Mouse (Mus musculus) C3H10T1/2 (cell line): ENCODE data around the gene Trim59. TPM values are rescaled to one million over a fixed set of nuclear protein-coding genes. Genes with fewer than 3 reads are reported as not detected.

Source experiments
- polyA plus RNA-seq, 2 experiments: library from polyadenylated mRNA; unstranded; fragments of >200 nt; fragmentation: generic; extraction: Trizol; gene quantifications; one replicate each; pipeline ENCODE4 v1.2.1; 2012; ENCODE audit warnings: missing spikeins in 2 of 2

The Trim59 gene
- 10 to 100 TPM in 1 of 2 experiments, 1 to 10 TPM in 1; 1.1 to 11.6 TPM for polyA plus RNA-seq

DNA sequence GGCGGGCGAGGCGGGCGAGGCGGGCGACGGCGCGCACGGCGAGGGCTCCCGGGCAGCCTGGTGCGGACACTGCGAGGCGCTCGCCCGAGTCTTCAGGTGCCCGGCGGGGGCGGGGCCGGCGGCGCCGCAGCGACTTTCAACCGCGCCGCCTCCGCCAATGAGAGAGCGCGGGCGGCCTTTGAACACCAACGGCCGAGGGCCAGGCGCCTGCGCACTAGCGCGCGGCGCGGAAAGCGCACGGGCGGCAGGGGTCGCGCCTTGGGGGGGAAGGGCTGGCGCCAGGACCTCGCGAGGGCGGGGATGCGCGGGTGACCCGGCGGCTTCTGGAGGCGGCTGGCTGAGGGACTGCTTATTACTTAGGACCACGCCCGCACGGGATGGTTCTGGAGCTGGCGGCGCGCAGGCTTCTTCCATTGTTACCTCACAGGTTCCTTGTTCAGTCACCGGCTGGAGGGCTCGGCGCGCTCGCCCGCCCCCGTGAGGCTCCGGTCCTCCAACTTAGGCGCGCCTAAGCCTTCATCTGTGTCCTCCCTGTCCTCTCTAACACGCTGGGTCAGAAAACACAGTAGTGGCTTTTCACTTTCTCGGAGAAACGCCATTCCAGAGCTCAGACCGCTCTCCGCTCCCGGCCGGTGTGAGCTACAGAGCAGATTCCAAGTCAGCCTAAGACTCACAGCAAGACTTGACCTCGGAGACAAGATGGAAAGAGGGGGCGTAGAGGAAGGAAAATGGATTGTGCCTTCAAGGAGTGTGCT is at the start of gene Trim59:
Gene Trim59 (minus strand): TSS at position 111 of the 755 bp plus-strand sequence.

DNA sequence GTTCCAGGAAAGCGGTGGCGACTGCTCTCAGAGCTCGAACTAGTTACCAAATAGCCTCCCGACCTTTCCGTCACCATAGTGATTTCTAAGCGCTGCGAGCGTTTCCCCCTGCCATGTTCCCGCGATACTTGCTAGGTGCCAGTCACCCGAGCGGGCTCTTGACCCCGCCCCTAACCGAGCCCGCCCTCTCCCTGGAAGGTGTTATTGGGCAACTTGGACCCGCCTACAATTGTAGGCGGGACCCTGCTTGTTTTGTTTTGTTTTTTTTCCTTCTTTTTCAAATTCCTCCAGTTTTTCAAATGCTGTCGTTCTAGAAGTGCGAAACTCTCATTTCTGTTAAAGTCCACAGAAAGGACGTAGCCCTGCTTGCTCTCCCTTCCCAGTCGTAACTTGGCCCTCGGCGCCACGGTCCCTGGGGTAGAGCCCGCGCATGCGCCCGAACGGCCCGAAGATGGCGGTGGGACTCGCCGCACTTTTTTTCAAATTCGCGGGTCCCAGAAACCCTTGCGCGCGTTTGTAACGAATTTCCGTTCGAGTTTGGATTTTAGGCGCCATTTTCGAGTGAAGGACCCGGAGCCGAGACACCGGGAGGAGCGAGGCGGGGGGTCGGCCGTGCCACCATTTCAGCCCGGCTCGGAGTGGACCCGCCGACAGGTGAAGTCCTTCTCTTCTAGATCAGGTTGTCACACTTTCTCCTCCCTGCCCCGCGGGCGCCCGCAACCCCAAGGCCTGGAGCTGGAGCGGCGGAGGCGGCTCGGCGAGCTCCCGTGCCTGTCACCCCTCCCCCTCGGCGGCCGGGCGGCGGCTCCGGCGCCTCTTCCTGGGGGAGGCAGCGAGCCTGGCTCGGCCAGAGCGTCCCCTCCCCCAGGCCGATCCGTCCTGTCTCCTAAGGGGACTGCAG is 39.9 kb downstream of the Trim59 start, which contains the start of the genes Ift80 and Smc4:
Gene Ift80 (minus strand): TSS at position 134 of the 901 bp plus-strand sequence.
Gene Smc4 (plus strand): TSS at position 302 of the 901 bp plus-strand sequence.

Other genes with a start within 250 kb of the Trim59 start
- gene 1110032F04Rik, start 175.2 kb downstream of the Trim59 start, polyA plus RNA-seq: not detected
- gene Ift80, start 40.2 kb downstream of the Trim59 start, polyA plus RNA-seq: 1 to 10 TPM in 1 of 2 experiments, under 1 TPM in 1; 0.26 to 8.2 TPM
- gene Smc4, start 40.0 kb downstream of the Trim59 start, polyA plus RNA-seq: 10 to 100 TPM in 1 of 2 experiments, 1 to 10 TPM in 1; 3.5 to 12.4 TPM
- gene Kpna4, start 82.4 kb upstream of the Trim59 start, polyA plus RNA-seq: 1 to 10 TPM; 1.1 to 7.2 TPM
- not detected for gene Arl14, start 177.7 kb upstream of the Trim59 start, polyA plus RNA-seq